12 mouse cellular contexts compared by ENCODE assay signal in genomic region chr4:132426021-132426420, GRCm38 (mm10).
"Had no signal": no experiment of that assay in that cellular context is flagged by ENCODE, and none has a peak within 500 bp of the region (broad histone marks: within the 10 kb centered on the region; RNA-seq: fewer than 3 reads in every experiment).

No protein-coding gene starts in this region.

- H3K9ac ChIP-seq: limb, embryonic 12.5 days; lung, embryonic 15.5 days; midbrain, embryonic 12.5 days; neural tube, embryonic 13.5 days had no signal

- H3K4me2 ChIP-seq: limb, embryonic 12.5 days; lung, embryonic 15.5 days; midbrain, embryonic 12.5 days; neural tube, embryonic 13.5 days had no signal

- H3K27me3 ChIP-seq: limb, embryonic 12.5 days; lung, embryonic 15.5 days; midbrain, embryonic 12.5 days; neural tube, embryonic 13.5 days had no signal

- H3K4me3 ChIP-seq: limb, embryonic 12.5 days; lung, embryonic 15.5 days; midbrain, embryonic 12.5 days; neural tube, embryonic 13.5 days had no signal

- ATAC-seq: intestine, embryonic 16.5 days; midbrain, embryonic 16.5 days had no signal

- H3K27ac ChIP-seq: limb, embryonic 12.5 days; lung, embryonic 15.5 days; macrophage; midbrain, embryonic 12.5 days; neural tube, embryonic 13.5 days had no signal

- DNase-seq: kidney, adult 8-10 months; kidney, postnatal 25 days; layer of hippocampus, postnatal 36 days; lung, postnatal 14 days; thymus, postnatal 36 days had no signal

- H3K36me3 ChIP-seq: limb, embryonic 12.5 days; lung, embryonic 15.5 days; midbrain, embryonic 12.5 days; neural tube, embryonic 13.5 days had no signal

- H3K9me3 ChIP-seq: lung, embryonic 15.5 days; midbrain, embryonic 12.5 days; neural tube, embryonic 13.5 days had no signal
